Mouse (Mus musculus): Measurements from ENCODE around the gene Slit3.

- no peak for TF ChIP-seq CTCF (IDR thresholded peaks at IDR 0.05)
- no peak for TF ChIP-seq EP300 (IDR thresholded peaks at IDR 0.05)
These were observed 46.2 kb downstream of the Slit3 start for GRCm38 (mm10) chr11:35167176-35167575.

Data from lung, postnatal 0 days (tissue).